Comparison of ENCODE assay signal across 6 mouse cellular contexts in the genomic region with DNA sequence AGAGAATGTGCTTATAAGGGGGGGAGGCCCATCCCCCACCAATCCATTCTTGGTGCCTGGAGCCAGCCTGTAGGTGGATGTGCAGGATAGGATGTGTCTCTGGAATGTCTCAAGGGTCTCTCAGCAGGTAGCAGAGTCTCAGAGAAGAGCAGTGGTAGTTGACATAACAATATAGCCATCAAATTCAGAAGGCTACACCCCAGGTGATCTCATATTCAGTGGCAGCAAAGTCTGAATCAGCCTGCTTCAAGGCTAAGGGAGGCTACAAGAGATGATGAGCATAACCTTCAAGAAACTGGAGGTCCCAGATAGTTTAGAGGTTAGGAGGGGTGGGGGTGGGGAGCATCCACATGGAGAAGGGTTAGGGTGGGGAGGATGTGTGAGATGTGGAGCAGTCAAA. TPM values are rescaled to one million over a fixed set of nuclear protein-coding genes. Genes with fewer than 3 reads are reported as not detected.
"Had no signal": no experiment of that assay in that cellular context is flagged by ENCODE, and none has a peak within 500 bp of the region (broad histone marks: within the 10 kb centered on the region; RNA-seq: fewer than 3 reads in every experiment).

No protein-coding gene starts in this region.

RNA-seq across cellular contexts. Expression of gene Vmn1r207-ps, which starts 22.5 kb away (rescaled TPM):
- total RNA-seq: liver, adult 2 months; megakaryocyte progenitor cell, adult 5-6 weeks; megakaryocyte, adult 5-6 weeks; megakaryocyte-erythroid progenitor cell, adult 5-6 weeks; midbrain, postnatal 0 days; monocyte, adult 5-6 weeks had no signal
